Mouse (Mus musculus) embryonic stem cell, embryonic (primary cell): ENCODE measurements around the gene Arid2.
"Not testable (repeated sequence)": the region's sequence is repeated elsewhere in the genome, so short reads cannot be mapped to it uniquely, and the experiment has no call there.

ENCODE experiments used
- CTCF ChIA-PET, 4 experiments: fragments of 300-600 bp in 2 of 4; fragments of 350-600 bp in 2 of 4; sonication (Branson Sonifier 250); formaldehyde crosslinking; loops; one replicate each; lab custom pipeline; 2022; ENCODE audit warnings: inconsistent platforms in 2 of 4; lab: Charles Lee
- POLR2A ChIA-PET, 4 experiments: fragments of 300-600 bp in 2 of 4; fragments of 350-600 bp in 2 of 4; sonication (Branson Sonifier 250); formaldehyde crosslinking; loops; one replicate each; lab custom pipeline; 2022; ENCODE audit warnings: antibody characterized with exemption in 4 of 4, inconsistent platforms in 1 of 4; lab: Charles Lee

The Arid2 gene

GRCm38 (mm10) chr15:96418161-96418560 is 130.8 kb downstream of the Arid2 start:
- ChIA-PET POLR2A (interaction anchor here in 2 of 4 experiments (0.7 to 2.3 kb wide), 8 partner anchors 9 to 63 kb away, joined by 3 to 7 read pairs (median 4); no protein-coding TSS in a partner anchor), CTCF (interaction anchor here in 1 of 4 experiments (0.6 kb wide), 1 partner anchor 9 kb away, joined by 3 read pairs; no protein-coding TSS in a partner anchor)

- ChIA-PET CTCF (no interaction called here), POLR2A (interaction anchor here in 1 of 4 experiments (0.9 to 1.1 kb wide), 2 partner anchors 14 to 47 kb away, joined by 3 to 4 read pairs; no protein-coding TSS in a partner anchor)
Measured at GRCm38 (mm10) chr15:96419920-96420319, 132.6 kb downstream of the Arid2 start.

GRCm38 (mm10) chr15:96434202-96434601 is 146.9 kb downstream of the Arid2 start:
- ChIA-PET CTCF (no interaction called here), POLR2A (interaction anchor here in 1 of 4 experiments (0.8 to 1.6 kb wide), 6 partner anchors 13 to 43 kb away, joined by 3 to 4 read pairs (median 3); no protein-coding TSS in a partner anchor)

GRCm38 (mm10) chr15:96441480-96441879 is 154.2 kb downstream of the Arid2 start:
- CTCF ChIA-PET: not testable (repeated sequence)
- POLR2A ChIA-PET: interaction anchor here in 3 of 4 experiments (0.6 to 2.0 kb wide), 9 partner anchors 10 to 260 kb away, joined by 3 to 9 read pairs (median 5); partner anchors contain the start of gene Scaf11 (in 1 of the 3)

GRCm38 (mm10) chr15:96446785-96447184 is 159.5 kb downstream of the Arid2 start:
- CTCF ChIA-PET: no interaction called here
- POLR2A ChIA-PET: interaction anchor here in 2 of 4 experiments (0.8 to 2.5 kb wide), 8 partner anchors 9 to 152 kb away, joined by 3 to 11 read pairs (median 3); partner anchors contain the start of gene Scaf11 (in 1 of the 2)

- ChIA-PET CTCF (interaction anchor here in 1 of 4 experiments (0.5 kb wide), 1 partner anchor 14 kb away, joined by 4 read pairs; no protein-coding TSS in a partner anchor), POLR2A (interaction anchor here in 1 of 4 experiments (0.9 to 1.1 kb wide), 2 partner anchors 10 to 22 kb away, joined by 3 to 5 read pairs; no protein-coding TSS in a partner anchor)
Measured at GRCm38 (mm10) chr15:96448656-96449299, 161.5 kb downstream of the Arid2 start.

- CTCF ChIA-PET: interaction anchor here in 2 of 4 experiments (0.6 kb wide), 2 partner anchors 45 to 1898 kb away, joined by 3 to 4 read pairs; no protein-coding TSS in a partner anchor
- POLR2A ChIA-PET: interaction anchor here in 2 of 4 experiments (1.4 to 2.8 kb wide), 4 partner anchors 12 to 165 kb away, joined by 4 to 9 read pairs (median 6); no protein-coding TSS in a partner anchor
Measured at GRCm38 (mm10) chr15:96453346-96453745, 166.0 kb downstream of the Arid2 start.
